Mouse (Mus musculus) spleen, adult 2 months (tissue): ENCODE data around the gene Zfyve28.

Source experiments
- CTCF ChIP-seq: fragments of 200-500 bp; IDR thresholded peaks from 2 replicates; pipeline ENCODE4 v1.5.1; 2011; ENCODE audit warnings: mild to moderate bottlenecking, inconsistent platforms; ENCODE audit not compliant: insufficient read depth, insufficient read length, insufficient replicate concordance; ENCODE audit errors: extremely low read depth
- POLR2A ChIP-seq: fragments of 200-500 bp; IDR thresholded peaks from 2 replicates; pipeline ENCODE4 v1.6.1; 2011; ENCODE audit warnings: low read depth, low read length, inconsistent platforms

GRCm38 (mm10) chr5:34197243-34197642, 91.0 kb downstream of the Zfyve28 start:
- TF ChIP-seq CTCF (no peak), POLR2A (no peak)
